Mouse (Mus musculus): ENCODE measurements around the gene Snu13. TPM values are rescaled to one million over a fixed set of nuclear protein-coding genes. Genes with fewer than 3 reads are reported as not detected.

Snu13 gene
- 295 and 348 TPM in 2 replicates for polyA plus RNA-seq (2014; fragmentation: Nextera tagmentation; extraction: Ambion mirVana)

GRCm38 (mm10) chr15:82047080-82047883, at the start of gene Snu13:
Gene Snu13, minus strand, starts transcription at chr15:82047598.
- Histone ChIP-seq H3K4me3 (ENCODE audit: low read depth, low read length) (peak within 1 kb of the TSS; percentile 98), H3K36me3 (ENCODE audit: control insufficient read depth, insufficient read depth, low read length) (peaks cover 16% of the 10 kb centered on the region), H3K9ac (ENCODE audit: low read length) (peak within 1 kb of the TSS; percentile 95), H3K9me3 (replicated peaks; ENCODE audit: control insufficient read depth, low read length) (no peaks in the 10 kb centered on the region), H3K27me3 (replicated peaks; ENCODE audit: control insufficient read depth, insufficient read depth, low read length) (no peaks in the 10 kb centered on the region), H3K4me2 (ENCODE audit: low read length) (peak within 1 kb of the TSS; percentile 98), H3K27ac (ENCODE audit: low read depth, low read length) (peak within 1 kb of the TSS; percentile 78), H3K4me1 (ENCODE audit: control insufficient read depth, insufficient read depth, low read length) (peaks cover 13% of the 10 kb centered on the region)
- WGBS, result under 1% methylated on average over 73 of the region's 74 CpGs
- ATAC-seq (peak; percentile 92), DNase-seq (ENCODE audit: low spot score) (peak; percentile 95)

- 79% methylated on average over 7 of the region's 7 CpGs for WGBS
- Histone ChIP-seq H3K9ac (ENCODE audit: low read length) (no peak overlapping the region), H3K36me3 (ENCODE audit: control insufficient read depth, insufficient read depth, low read length) (no peaks in the 10 kb centered on the region), H3K9me3 (replicated peaks; ENCODE audit: control insufficient read depth, low read length) (no peaks in the 10 kb centered on the region), H3K27ac (ENCODE audit: low read depth, low read length) (no peak overlapping the region), H3K4me1 (ENCODE audit: control insufficient read depth, insufficient read depth, low read length) (no peaks in the 10 kb centered on the region), H3K27me3 (replicated peaks; ENCODE audit: control insufficient read depth, insufficient read depth, low read length) (no peaks in the 10 kb centered on the region), H3K4me3 (ENCODE audit: low read depth, low read length) (no peak overlapping the region), H3K4me2 (ENCODE audit: low read length) (no peak overlapping the region)
- ATAC-seq (no peak), DNase-seq (ENCODE audit: low spot score) (no peak)
Measured at GRCm38 (mm10) chr15:82091061-82091460, 43.7 kb upstream of the Snu13 start.

- H3K4me3 ChIP-seq (ENCODE audit: low read depth, low read length), result no peak overlapping the region
- H3K4me2 ChIP-seq (ENCODE audit: low read length), result no peak overlapping the region
- ATAC-seq (no peak), DNase-seq (ENCODE audit: low spot score) (peak; percentile 19)
- H3K27me3 ChIP-seq (replicated peaks; ENCODE audit: control insufficient read depth, insufficient read depth, low read length), result no peaks in the 10 kb centered on the region
- no peaks in the 10 kb centered on the region for H3K4me1 ChIP-seq (ENCODE audit: control insufficient read depth, insufficient read depth, low read length)
- H3K36me3 ChIP-seq (ENCODE audit: control insufficient read depth, insufficient read depth, low read length), result no peaks in the 10 kb centered on the region
- H3K27ac ChIP-seq (ENCODE audit: low read depth, low read length), result no peak overlapping the region
- H3K9ac ChIP-seq (ENCODE audit: low read length), result no peak overlapping the region
- no peaks in the 10 kb centered on the region for H3K9me3 ChIP-seq (replicated peaks; ENCODE audit: control insufficient read depth, low read length)
- 13% methylated on average over 10 of the region's 10 CpGs for WGBS
Measured at GRCm38 (mm10) chr15:82087266-82087665, 39.9 kb upstream of the Snu13 start.

- Histone ChIP-seq H3K4me1 (ENCODE audit: control insufficient read depth, insufficient read depth, low read length) (no peaks in the 10 kb centered on the region), H3K4me2 (ENCODE audit: low read length) (no peak overlapping the region), H3K9me3 (replicated peaks; ENCODE audit: control insufficient read depth, low read length) (no peaks in the 10 kb centered on the region), H3K27ac (ENCODE audit: low read depth, low read length) (no peak overlapping the region), H3K36me3 (ENCODE audit: control insufficient read depth, insufficient read depth, low read length) (no peaks in the 10 kb centered on the region), H3K4me3 (ENCODE audit: low read depth, low read length) (no peak overlapping the region), H3K9ac (ENCODE audit: low read length) (no peak overlapping the region), H3K27me3 (replicated peaks; ENCODE audit: control insufficient read depth, insufficient read depth, low read length) (no peaks in the 10 kb centered on the region)
- no peak for ATAC-seq
- no peak for DNase-seq (ENCODE audit: low spot score)
- 81% methylated on average over 12 of the region's 12 CpGs for WGBS
Measured at GRCm38 (mm10) chr15:82086131-82086530, 38.7 kb upstream of the Snu13 start.

GRCm38 (mm10) chr15:82085606-82086005, 38.2 kb upstream of the Snu13 start:
- WGBS, result 90% methylated on average over 9 of the region's 9 CpGs
- Histone ChIP-seq H3K9me3 (replicated peaks; ENCODE audit: control insufficient read depth, low read length) (no peaks in the 10 kb centered on the region), H3K4me2 (ENCODE audit: low read length) (no peak overlapping the region), H3K9ac (ENCODE audit: low read length) (no peak overlapping the region), H3K27ac (ENCODE audit: low read depth, low read length) (no peak overlapping the region), H3K4me3 (ENCODE audit: low read depth, low read length) (no peak overlapping the region), H3K27me3 (replicated peaks; ENCODE audit: control insufficient read depth, insufficient read depth, low read length) (no peaks in the 10 kb centered on the region), H3K36me3 (ENCODE audit: control insufficient read depth, insufficient read depth, low read length) (no peaks in the 10 kb centered on the region), H3K4me1 (ENCODE audit: control insufficient read depth, insufficient read depth, low read length) (no peaks in the 10 kb centered on the region)
- ATAC-seq, result no peak
- DNase-seq (ENCODE audit: low spot score), result no peak

GRCm38 (mm10) chr15:82081161-82081560, 33.8 kb upstream of the Snu13 start:
- no peaks in the 10 kb centered on the region for H3K4me1 ChIP-seq (ENCODE audit: control insufficient read depth, insufficient read depth, low read length)
- H3K4me2 ChIP-seq (ENCODE audit: low read length), result no peak overlapping the region
- no peak overlapping the region for H3K9ac ChIP-seq (ENCODE audit: low read length)
- DNase-seq (ENCODE audit: low spot score) (peak; percentile 68), ATAC-seq (peak; percentile 48; the same call in 1 of the 2 replicates)
- no peaks in the 10 kb centered on the region for H3K9me3 ChIP-seq (replicated peaks; ENCODE audit: control insufficient read depth, low read length)
- no peaks in the 10 kb centered on the region for H3K36me3 ChIP-seq (ENCODE audit: control insufficient read depth, insufficient read depth, low read length)
- H3K27me3 ChIP-seq (replicated peaks; ENCODE audit: control insufficient read depth, insufficient read depth, low read length), result no peaks in the 10 kb centered on the region
- 30% methylated on average over 7 of the region's 7 CpGs for whole genome bisulfite sequencing
- H3K4me3 ChIP-seq (ENCODE audit: low read depth, low read length), result no peak overlapping the region
- H3K27ac ChIP-seq (ENCODE audit: low read depth, low read length), result no peak overlapping the region

GRCm38 (mm10) chr15:82079883-82080282, 32.5 kb upstream of the Snu13 start:
- Histone ChIP-seq H3K9ac (ENCODE audit: low read length) (no peak overlapping the region), H3K36me3 (ENCODE audit: control insufficient read depth, insufficient read depth, low read length) (no peaks in the 10 kb centered on the region), H3K27me3 (replicated peaks; ENCODE audit: control insufficient read depth, insufficient read depth, low read length) (no peaks in the 10 kb centered on the region), H3K4me3 (ENCODE audit: low read depth, low read length) (no peak overlapping the region), H3K4me2 (ENCODE audit: low read length) (no peak overlapping the region), H3K9me3 (replicated peaks; ENCODE audit: control insufficient read depth, low read length) (no peaks in the 10 kb centered on the region), H3K4me1 (ENCODE audit: control insufficient read depth, insufficient read depth, low read length) (no peaks in the 10 kb centered on the region), H3K27ac (ENCODE audit: low read depth, low read length) (no peak overlapping the region)
- 65% methylated on average over 10 of the region's 10 CpGs for WGBS
- no peak for DNase-seq (ENCODE audit: low spot score)
- no peak for ATAC-seq

GRCm38 (mm10) chr15:82073490-82073889, 26.1 kb upstream of the Snu13 start:
- Histone ChIP-seq H3K4me2 (ENCODE audit: low read length) (no peak overlapping the region), H3K4me1 (ENCODE audit: control insufficient read depth, insufficient read depth, low read length) (no peaks in the 10 kb centered on the region), H3K36me3 (ENCODE audit: control insufficient read depth, insufficient read depth, low read length) (no peaks in the 10 kb centered on the region), H3K27me3 (replicated peaks; ENCODE audit: control insufficient read depth, insufficient read depth, low read length) (peaks cover 9% of the 10 kb centered on the region), H3K9ac (ENCODE audit: low read length) (no peak overlapping the region), H3K9me3 (replicated peaks; ENCODE audit: control insufficient read depth, low read length) (no peaks in the 10 kb centered on the region), H3K27ac (ENCODE audit: low read depth, low read length) (no peak overlapping the region), H3K4me3 (ENCODE audit: low read depth, low read length) (no peak overlapping the region)
- no peak for DNase-seq (ENCODE audit: low spot score)
- WGBS, result 88% methylated on average over 7 of the region's 7 CpGs
- no peak for ATAC-seq

- 91% methylated on average over 26 of the region's 26 CpGs for WGBS
Measured at GRCm38 (mm10) chr15:82071816-82072469, 24.5 kb upstream of the Snu13 start.

More at GRCm38 (mm10) chr15:82071816-82072469, 24.5 kb upstream of the Snu13 start:
- Histone ChIP-seq H3K4me1 (ENCODE audit: control insufficient read depth, insufficient read depth, low read length) (no peaks in the 10 kb centered on the region), H3K9me3 (replicated peaks; ENCODE audit: control insufficient read depth, low read length) (no peaks in the 10 kb centered on the region), H3K27ac (ENCODE audit: low read depth, low read length) (no peak overlapping the region), H3K27me3 (replicated peaks; ENCODE audit: control insufficient read depth, insufficient read depth, low read length) (peaks cover 9% of the 10 kb centered on the region), H3K4me3 (ENCODE audit: low read depth, low read length) (no peak overlapping the region), H3K36me3 (ENCODE audit: control insufficient read depth, insufficient read depth, low read length) (no peaks in the 10 kb centered on the region), H3K9ac (ENCODE audit: low read length) (no peak overlapping the region), H3K4me2 (ENCODE audit: low read length) (no peak overlapping the region)
- ATAC-seq (no peak), DNase-seq (ENCODE audit: low spot score) (no peak)

All from forebrain, embryonic 14.5 days (tissue).